Mouse (Mus musculus) MEL (cell line): ENCODE measurements around the gene Ankrd39. TPM values are rescaled to one million over a fixed set of nuclear protein-coding genes. Genes with fewer than 3 reads are reported as not detected.

Source experiments
- DNase-seq: peaks from one replicate; pipeline ENCODE4 v3.0.0; 2011; ENCODE audit warnings: low read depth, low spot score
- H3K27ac ChIP-seq: 2 replicates; pipeline ENCODE4 v1.5.1; 2012; ENCODE audit warnings: low read depth, mild to moderate bottlenecking, control low read depth, low read length, moderate library complexity; ENCODE audit not compliant: control insufficient read depth
- H3K27me3 ChIP-seq, 2 experiments: fragments of 150-350 bp in 1 of 2; sonication (generic) in 1 of 2; 2 replicates each; pipeline ENCODE4 v1.6.1; 2012; ENCODE audit warnings: low read length in 2 of 2, mild to moderate bottlenecking in 2 of 2, improper control_type of control experiment in 1 of 2, moderate library complexity in 1 of 2; ENCODE audit not compliant: insufficient read depth in 2 of 2, control insufficient read depth in 1 of 2
- H3K36me3 ChIP-seq, 2 experiments: 2 replicates each; pipeline ENCODE4 v1.6.1; 2012 to 2014; ENCODE audit warnings: low read length in 2 of 2, improper control_type of control experiment in 1 of 2, inconsistent platforms in 1 of 2, mild to moderate bottlenecking in 1 of 2; ENCODE audit not compliant: insufficient read depth in 2 of 2, control insufficient read depth in 1 of 2
- H3K4me1 ChIP-seq, 2 experiments: fragments of 150-350 bp in 1 of 2; sonication (generic) in 1 of 2; 2 replicates each; pipeline ENCODE4 v1.6.1; 2012; ENCODE audit warnings: low read length in 2 of 2, improper control_type of control experiment in 1 of 2, mild to moderate bottlenecking in 1 of 2; ENCODE audit not compliant: insufficient read depth in 2 of 2, control insufficient read depth in 1 of 2
- H3K4me3 ChIP-seq, 2 experiments: fragments of 150-350 bp in 1 of 2; sonication (generic) in 1 of 2; 2 replicates each; pipeline ENCODE4 v1.5.1; 2012; ENCODE audit warnings: low read depth in 2 of 2, low read length in 2 of 2, mild to moderate bottlenecking in 2 of 2, moderate library complexity in 2 of 2, control low read depth in 1 of 2, improper control_type of control experiment in 1 of 2; ENCODE audit not compliant: control insufficient read depth in 1 of 2, insufficient read depth in 1 of 2
- H3K79me2 ChIP-seq: 2 replicates; pipeline ENCODE4 v1.6.1; 2012; ENCODE audit warnings: mild to moderate bottlenecking, low read length, moderate library complexity; ENCODE audit not compliant: control insufficient read depth, poor library complexity, insufficient read depth
- H3K9ac ChIP-seq: 2 replicates; pipeline ENCODE4 v1.6.1; 2012; ENCODE audit warnings: low read depth, mild to moderate bottlenecking, control low read depth, low read length, moderate library complexity; ENCODE audit not compliant: control insufficient read depth, poor library complexity, severe bottlenecking
- H3K9me3 ChIP-seq: fragments of 150-350 bp; sonication (generic); replicated peaks from 2 replicates; pipeline ENCODE4 v1.6.1; 2012; ENCODE audit warnings: mild to moderate bottlenecking, low read length, improper control_type of control experiment, moderate library complexity; ENCODE audit not compliant: insufficient read depth
- BHLHE40 ChIP-seq: IDR thresholded peaks from 2 replicates; pipeline ENCODE4 v1.6.1; 2012; ENCODE audit warnings: low read depth, mild to moderate bottlenecking, inconsistent platforms, low read length, improper control_type of control experiment, borderline replicate concordance
- CHD1 ChIP-seq: IDR thresholded peaks from 2 replicates; pipeline ENCODE4 v1.6.1; 2012; ENCODE audit warnings: low read depth, mild to moderate bottlenecking, inconsistent platforms, low read length, improper control_type of control experiment
- E2F4 ChIP-seq: IDR thresholded peaks from 2 replicates; pipeline ENCODE4 v1.6.1; 2011; ENCODE audit warnings: low read depth, low read length, improper control_type of control experiment, borderline replicate concordance
- EP300 ChIP-seq, 2 experiments: IDR thresholded peaks; 2 replicates each; pipeline ENCODE4 v1.6.1; 2011; ENCODE audit warnings: improper control_type of control experiment in 2 of 2, low read length in 2 of 2, low read depth in 1 of 2, mild to moderate bottlenecking in 1 of 2
- ETS1 ChIP-seq: IDR thresholded peaks from 2 replicates; pipeline ENCODE4 v1.6.1; 2012; ENCODE audit warnings: low read depth, mild to moderate bottlenecking, inconsistent platforms, low read length, improper control_type of control experiment, moderate library complexity
- GATA1 ChIP-seq: IDR thresholded peaks from 2 replicates; pipeline ENCODE4 v1.6.1; 2011; ENCODE audit warnings: low read depth, low read length, improper control_type of control experiment
- KAT2A ChIP-seq: conservative IDR thresholded peaks from 2 replicates; pipeline ENCODE4 v1.6.1; 2012; ENCODE audit warnings: low read depth, low read length, improper control_type of control experiment, inconsistent platforms
- MAX ChIP-seq: IDR thresholded peaks from 2 replicates; pipeline ENCODE4 v1.6.1; 2011; ENCODE audit warnings: low read length, improper control_type of control experiment
- MAZ ChIP-seq: IDR thresholded peaks from 2 replicates; pipeline ENCODE4 v1.6.1; 2012; ENCODE audit warnings: low read depth, mild to moderate bottlenecking, inconsistent platforms, low read length, improper control_type of control experiment
- MXI1 ChIP-seq: IDR thresholded peaks from 2 replicates; pipeline ENCODE4 v1.6.1; 2011; ENCODE audit warnings: mild to moderate bottlenecking, low read depth, low read length, improper control_type of control experiment
- MYC ChIP-seq: IDR thresholded peaks from 2 replicates; pipeline ENCODE4 v1.6.1; 2011; ENCODE audit warnings: low read depth, mild to moderate bottlenecking, low read length, improper control_type of control experiment, moderate library complexity
- NELFE ChIP-seq: IDR thresholded peaks from 2 replicates; pipeline ENCODE4 v1.6.1; 2011; ENCODE audit warnings: low read depth, low read length, improper control_type of control experiment
- RCOR1 ChIP-seq: IDR thresholded peaks from 2 replicates; pipeline ENCODE4 v1.6.1; 2012; ENCODE audit warnings: low read depth, mild to moderate bottlenecking, inconsistent platforms, low read length, improper control_type of control experiment
- SMC3 ChIP-seq: IDR thresholded peaks from 2 replicates; pipeline ENCODE4 v1.6.1; 2011; ENCODE audit warnings: low read depth, low read length, improper control_type of control experiment
- TAL1 ChIP-seq: IDR thresholded peaks from 2 replicates; pipeline ENCODE4 v1.6.1; 2012; ENCODE audit warnings: mild to moderate bottlenecking, inconsistent platforms, low read length, moderate library complexity, mixed read lengths
- TBP ChIP-seq: IDR thresholded peaks from 2 replicates; pipeline ENCODE4 v1.8.0; 2011; ENCODE audit warnings: low read depth, low read length, improper control_type of control experiment
- TCF12 ChIP-seq: IDR thresholded peaks from 2 replicates; pipeline ENCODE4 v1.6.1; 2014; ENCODE audit warnings: low read depth, mild to moderate bottlenecking, inconsistent platforms, low read length, improper control_type of control experiment, moderate library complexity
- USF1 ChIP-seq: IDR thresholded peaks from 2 replicates; pipeline ENCODE4 v1.6.1; 2014; ENCODE audit warnings: low read depth, mild to moderate bottlenecking, inconsistent platforms, low read length, improper control_type of control experiment, moderate library complexity
- USF2 ChIP-seq, 2 experiments: IDR thresholded peaks; 2 replicates each; pipeline ENCODE4 v1.6.1; 2011 to 2012; ENCODE audit warnings: improper control_type of control experiment in 2 of 2, low read length in 2 of 2, borderline replicate concordance in 1 of 2, inconsistent platforms in 1 of 2, low read depth in 1 of 2, mild to moderate bottlenecking in 1 of 2; ENCODE audit not compliant: insufficient read depth in 1 of 2
- ZC3H11A ChIP-seq: IDR thresholded peaks from 2 replicates; pipeline ENCODE4 v1.6.1; 2012; ENCODE audit warnings: low read depth, mild to moderate bottlenecking, inconsistent platforms, low read length, improper control_type of control experiment
- ZKSCAN1 ChIP-seq: IDR thresholded peaks from 2 replicates; pipeline ENCODE4 v1.6.1; 2012; ENCODE audit warnings: low read depth, mild to moderate bottlenecking, inconsistent platforms, low read length, improper control_type of control experiment, moderate library complexity
- ZMIZ1 ChIP-seq: IDR thresholded peaks from 2 replicates; pipeline ENCODE4 v1.6.1; 2012; ENCODE audit warnings: low read depth, mild to moderate bottlenecking, inconsistent platforms, low read length, improper control_type of control experiment, moderate library complexity
- ZNF384 ChIP-seq: IDR thresholded peaks from 2 replicates; pipeline ENCODE4 v1.6.1; 2012; ENCODE audit warnings: low read depth, mild to moderate bottlenecking, inconsistent platforms, low read length, improper control_type of control experiment
- polyA plus RNA-seq, 2 experiments: library from polyadenylated mRNA; stranded (reverse) in 1 of 2; unstranded in 1 of 2; fragments of >175 nt in 1 of 2; fragments of >200 nt in 1 of 2; gene quantifications; 2 replicates each; pipeline versions ENCODE4 v1.2.1 to v1.2.4; 2012; ENCODE audit warnings: low replicate concordance in 2 of 2, low read depth in 1 of 2; ENCODE audit not compliant: insufficient read length in 2 of 2, insufficient read depth in 1 of 2, missing spikeins in 1 of 2
- total RNA-seq: library from RNA; depleted of rRNA; stranded (reverse); fragments of 300-350 nt; gene quantifications from 2 replicates; pipeline ENCODE4 v1.2.3, GENCODE M21; 2012

Ankrd39 gene
- total and polyA plus RNA-seq, 3 experiments: 9.7 to 14.4 TPM; not detected in 1

DNA sequence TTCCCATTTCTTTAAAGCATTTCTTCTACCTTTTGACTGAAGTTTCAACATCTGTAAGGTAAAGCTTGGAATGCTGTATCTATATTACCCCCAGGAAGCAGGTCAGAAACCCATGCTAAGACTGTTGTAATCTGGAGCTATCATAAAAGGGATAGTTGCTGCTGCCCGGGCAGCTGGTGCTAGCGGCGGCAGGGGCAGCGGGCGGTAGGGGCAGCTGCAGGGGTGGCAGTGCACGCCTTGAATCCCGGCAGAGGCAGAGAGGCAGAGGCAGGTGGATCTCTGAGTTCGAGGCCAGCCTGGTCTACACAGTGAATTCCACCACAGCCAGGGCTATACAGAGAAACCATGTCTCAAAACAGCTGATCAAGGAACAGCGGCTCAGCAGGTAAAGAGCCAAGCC lies 4.3 kb downstream of the Ankrd39 start:
- Histone ChIP-seq H3K27me3 (no peaks in the 10 kb centered on the region), H3K79me2 (peaks cover 4% of the 10 kb centered on the region), H3K27ac (no peak overlapping the region), H3K9me3 (no peaks in the 10 kb centered on the region), H3K4me1 (peaks cover 0 to 3% of the 10 kb centered on the region in 2 experiments; a peak in 3 of 4 replicates), H3K9ac (no peak overlapping the region), H3K36me3 (no peaks in the 10 kb centered on the region; a peak in 1 of 4 replicates), H3K4me3 (no peak overlapping the region)
- DNase-seq: no peak
- TF ChIP-seq ZNF384: no peak
- no peak for TF ChIP-seq MAZ
- no peak for TF ChIP-seq USF1
- TF ChIP-seq ZMIZ1: no peak
- no peak for TF ChIP-seq CHD1
- no peak for TF ChIP-seq MYC
- no peak for TF ChIP-seq BHLHE40
- no peak for TF ChIP-seq RCOR1

GRCm38 (mm10) chr1:36541844-36542243 lies 5.4 kb downstream of the Ankrd39 start:
- H3K4me3 ChIP-seq: no peak overlapping the region
- no peak for TF ChIP-seq E2F4
- no peak for TF ChIP-seq TBP
- no peak for TF ChIP-seq MXI1
- TF ChIP-seq TCF12: no peak
- no peak for TF ChIP-seq NELFE
- TF ChIP-seq ZKSCAN1: no peak
- TF ChIP-seq KAT2A: no peak
- TF ChIP-seq CHD1: no peak
- TF ChIP-seq RCOR1: no peak
- H3K79me2 ChIP-seq: peaks cover 3% of the 10 kb centered on the region
- no peak overlapping the region for H3K9ac ChIP-seq
- no peaks in the 10 kb centered on the region for H3K27me3 ChIP-seq
- H3K27ac ChIP-seq: no peak overlapping the region
- H3K4me1 ChIP-seq: no peaks in the 10 kb centered on the region; a peak in 3 of 4 replicates
- H3K36me3 ChIP-seq: no peaks in the 10 kb centered on the region; a peak in 1 of 4 replicates
- no peak for DNase-seq
- H3K9me3 ChIP-seq: no peaks in the 10 kb centered on the region

- Histone ChIP-seq H3K4me3 (no peak overlapping the region), H3K9ac (no peak overlapping the region), H3K36me3 (no peaks in the 10 kb centered on the region; a peak in 1 of 4 replicates), H3K4me1 (no peaks in the 10 kb centered on the region; a peak in 2 of 4 replicates), H3K9me3 (no peaks in the 10 kb centered on the region), H3K79me2 (peaks cover 1% of the 10 kb centered on the region; the same call in 1 of the 2 replicates), H3K27me3 (no peaks in the 10 kb centered on the region), H3K27ac (no peak overlapping the region)
- TF ChIP-seq GATA1 (no peak), KAT2A (no peak), CHD1 (no peak), MAX (no peak), ZKSCAN1 (no peak), ZC3H11A (no peak), ETS1 (no peak), RCOR1 (no peak), TAL1 (no peak), USF2 (IDR thresholded peaks at IDR 0.05; ENCODE audit: borderline replicate concordance in 1 of 2, insufficient read depth in 1 of 2, low read depth in 1 of 2, low read length in 2 of 2) (no peak), BHLHE40 (no peak), EP300 (IDR thresholded peaks at IDR 0.05; ENCODE audit: low read depth in 1 of 2, low read length in 2 of 2) (no peak), SMC3 (no peak), TBP (no peak)
- DNase-seq: no peak
Measured at GRCm38 (mm10) chr1:36540807-36541206, 6.4 kb downstream of the Ankrd39 start.
